Mouse (Mus musculus): Measurements from ENCODE around the gene Mmrn2.

- TF ChIP-seq POLR2A (IDR thresholded peaks at IDR 0.05; ENCODE audit: low read depth, low read length) (no peak), CTCF (conservative IDR thresholded peaks at IDR 0.05; ENCODE audit: insufficient read depth, insufficient read length, low read depth, low read length) (no peak)
These were observed 47.6 kb upstream of the Mmrn2 start for GRCm38 (mm10) chr14:34327618-34328017.
